8 mouse cellular contexts compared by ENCODE assay signal in the genomic region with DNA sequence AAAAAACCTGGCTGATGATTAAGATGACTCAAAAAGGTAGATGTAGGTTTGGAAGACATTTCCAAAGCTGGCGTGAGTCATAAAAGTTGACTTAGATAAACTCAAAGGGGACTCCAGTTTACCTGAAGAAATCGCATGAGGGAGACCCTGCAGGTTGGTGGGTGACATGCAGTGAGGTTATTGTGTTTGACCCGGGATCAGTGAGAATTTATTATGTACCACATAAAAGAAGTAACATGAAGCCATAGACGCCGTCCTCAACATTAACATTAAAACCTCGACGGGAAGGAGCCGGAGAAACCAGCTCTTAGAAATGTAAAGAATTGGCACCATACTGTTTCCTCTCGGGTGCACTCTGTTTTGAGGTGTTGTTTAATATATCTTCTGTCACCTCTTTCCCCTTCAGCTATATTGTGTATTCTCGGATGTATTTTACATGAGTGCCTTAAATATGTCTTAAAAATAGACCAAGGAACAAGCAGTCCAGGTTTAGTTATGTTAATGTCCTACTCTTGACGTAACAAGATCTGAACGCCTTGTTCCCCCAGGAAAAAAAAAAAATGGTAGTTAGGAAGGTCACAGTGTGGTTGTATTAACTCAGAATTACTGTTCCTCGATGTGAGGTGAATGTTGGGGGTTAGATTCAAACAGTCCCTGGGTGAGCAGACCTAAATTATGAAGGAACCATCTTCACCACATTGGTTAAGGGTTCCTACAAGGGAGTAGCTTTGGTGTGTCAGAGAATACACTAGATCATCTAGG. TPM values are rescaled to one million over a fixed set of nuclear protein-coding genes. Genes with fewer than 3 reads are reported as not detected.
DNase-seq lines count a peak whose midpoint lies in the region; ATAC-seq and TF ChIP-seq lines count a peak whose summit lies in the region.

No protein-coding gene starts in this region.

- WGBS in limb, embryonic 10.5 days = 27% methylated on average over 13 of the region's 13 CpGs
- 12% methylated on average over 13 of the region's 13 CpGs for WGBS in olfactory bulb, adult 2 months

- DNase-seq in cerebellum, adult 8-10 months = peak; percentile 14
- DNase-seq in thymus, postnatal 14 days = peak; percentile 6
- no peak for DNase-seq in thymus, postnatal 10 days (ENCODE audit: low spot score in 2 of 2)
- peak; percentile 41 for DNase-seq in limb, embryonic 10.5 days (ENCODE audit: low spot score)
- no peak for DNase-seq in adrenal gland, postnatal 4 days (ENCODE audit: low spot score in 2 of 2)
- no peak for DNase-seq in cerebellum, postnatal 36 days

- H3K36me3 ChIP-seq in limb, embryonic 10.5 days = no peaks in the 10 kb centered on the region

- ATAC-seq in cerebellum, adult (ENCODE audit: insufficient number of reproducible peaks, low FRiP score, low TSS enrichment) = no peak

- H3K27me3 ChIP-seq in limb, embryonic 10.5 days (ENCODE audit: low read depth, poor library complexity, severe bottlenecking) = no peaks in the 10 kb centered on the region

- H3K4me1 ChIP-seq in limb, embryonic 10.5 days = peaks cover 15% of the 10 kb centered on the region
- no peaks in the 10 kb centered on the region for H3K4me1 ChIP-seq in olfactory bulb, adult 2 months (ENCODE audit: control insufficient read depth, insufficient read depth, low read length)

- no peaks in the 10 kb centered on the region for H3K9me3 ChIP-seq in limb, embryonic 10.5 days (replicated peaks)

- H3K4me3 ChIP-seq in limb, embryonic 10.5 days = peak overlapping the region; percentile 87
- peak overlapping the region; percentile 91 for H3K4me3 ChIP-seq in olfactory bulb, adult 2 months (ENCODE audit: insufficient read depth, low read depth, low read length)

- TF ChIP-seq CTCF in olfactory bulb, adult 2 months (IDR thresholded peaks at IDR 0.05; ENCODE audit: insufficient read depth, low read depth, low read length) = no peak

- peak overlapping the region; percentile 99 for H3K27ac ChIP-seq in limb, embryonic 10.5 days
- peak overlapping the region; percentile 93 for H3K27ac ChIP-seq in olfactory bulb, adult 2 months (ENCODE audit: insufficient read depth, low read depth, low read length)

- TF ChIP-seq POLR2A in olfactory bulb, adult 2 months (IDR thresholded peaks at IDR 0.05; ENCODE audit: insufficient read depth, low read depth, low read length) = no peak

RNA-seq across cellular contexts. Expression of a gene that starts 1.1 kb away (rescaled TPM):
- polyA plus RNA-seq in limb, embryonic 10.5 days (2016; fragmentation: Nextera tagmentation; extraction: Ambion mirVana) = 5.4 and 6.3 TPM in 2 replicates
- not detected in 2 replicates for polyA plus RNA-seq in olfactory bulb, adult 2 months (2012; ENCODE audit: insufficient read depth, insufficient read length, low replicate concordance, missing spikeins)
- 10 to 100 TPM; 28.8 to 34.1 TPM for total RNA-seq in adrenal gland, postnatal 4 days (2021)

RNA-seq across cellular contexts. Expression of a gene that starts 49.5 kb away (rescaled TPM):
- 0.11 TPM in 1 of 2 replicates, not detected in the other for polyA plus RNA-seq in limb, embryonic 10.5 days (2016; fragmentation: Nextera tagmentation; extraction: Ambion mirVana)
- polyA plus RNA-seq in olfactory bulb, adult 2 months (2012; ENCODE audit: insufficient read depth, insufficient read length, low replicate concordance, missing spikeins) = not detected in 2 replicates
- total RNA-seq in adrenal gland, postnatal 4 days (2021) = 10 to 100 TPM in 1 of 2 experiments, 1 to 10 TPM in 1; 6.6 to 19.0 TPM

Comparison
In these comparisons a context has a peak if more than half of its experiments do, and no peak if none do; other contexts are left out.
1. DNase-seq: peak in cerebellum, adult 8-10 months (single experiment), thymus, postnatal 14 days (single experiment) and limb, embryonic 10.5 days (single experiment); none in thymus, postnatal 10 days (0 of 2), adrenal gland, postnatal 4 days (0 of 2) and cerebellum, postnatal 36 days (0 of 2).